Mouse (Mus musculus) E14TG2a.4 (cell line): ENCODE measurements around the gene Sept9.

ENCODE experiments used
- H3K27me3 ChIP-seq: 2 replicates; pipeline ENCODE4 v1.6.1; 2014; ENCODE audit warnings: low read length, control low read depth; ENCODE audit not compliant: insufficient read depth
- H3K36me3 ChIP-seq: 2 replicates; pipeline ENCODE4 v1.6.1; 2014; ENCODE audit warnings: low read length, control low read depth; ENCODE audit not compliant: insufficient read depth
- H3K4me1 ChIP-seq: replicated peaks from 2 replicates; pipeline ENCODE4 v1.6.1; 2014; ENCODE audit warnings: low read depth, low read length, control low read depth
- H3K4me3 ChIP-seq: replicated peaks from 2 replicates; pipeline ENCODE4 v1.5.1; 2014; ENCODE audit warnings: mild to moderate bottlenecking, low read length
- H3K9me3 ChIP-seq: 2 replicates; pipeline ENCODE4 v1.6.1; 2014; ENCODE audit warnings: low read length, control low read depth
- CTCF ChIP-seq: conservative IDR thresholded peaks from 2 replicates; pipeline ENCODE4 v1.5.1; 2014; ENCODE audit warnings: low read length
- NANOG ChIP-seq: IDR thresholded peaks from 2 replicates; pipeline ENCODE4 v1.6.1; 2014; ENCODE audit warnings: borderline replicate concordance, low read length, mixed read lengths
- POU5F1 ChIP-seq: IDR thresholded peaks from 2 replicates; pipeline ENCODE4 v1.6.1; 2014; ENCODE audit warnings: low read length, borderline replicate concordance

Gene Sept9

DNA sequence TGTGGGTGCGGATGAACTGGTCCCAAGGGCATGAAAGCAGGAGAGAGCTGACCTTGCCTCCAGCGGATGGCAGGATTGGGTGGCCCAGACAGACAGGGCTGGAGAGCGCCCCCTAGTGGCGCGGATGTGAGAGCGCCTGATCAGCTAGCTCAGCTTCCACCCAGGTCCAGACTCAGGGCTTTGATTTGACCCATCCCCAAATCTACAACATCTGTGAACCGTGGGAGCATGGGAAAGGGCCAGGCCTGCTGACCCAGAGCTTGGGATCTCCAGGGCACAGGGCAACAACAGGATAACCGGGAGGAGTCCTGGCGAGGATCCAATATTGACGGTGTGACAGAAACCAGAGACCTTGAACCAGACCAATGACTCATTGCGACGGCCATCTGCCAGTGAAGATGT lies 190.5 kb downstream of the Sept9 start:
- Histone ChIP-seq H3K4me3 (no peak overlapping the region), H3K4me1 (peaks cover 70% of the 10 kb centered on the region), H3K27me3 (peaks cover 27% of the 10 kb centered on the region), H3K9me3 (no peaks in the 10 kb centered on the region), H3K36me3 (no peaks in the 10 kb centered on the region)
- no peak for TF ChIP-seq NANOG
- peak; percentile 93 for TF ChIP-seq CTCF

GRCm38 (mm10) chr11:117390774-117391534 lies 191.5 kb downstream of the Sept9 start:
- no peaks in the 10 kb centered on the region for H3K9me3 ChIP-seq
- TF ChIP-seq CTCF, result no peak
- TF ChIP-seq POU5F1, result no peak
- TF ChIP-seq NANOG, result no peak
- no peak overlapping the region; the same call in 1 of the 2 replicates for H3K4me3 ChIP-seq
- H3K4me1 ChIP-seq, result peaks cover 70% of the 10 kb centered on the region
- H3K36me3 ChIP-seq, result no peaks in the 10 kb centered on the region
- peaks cover 26% of the 10 kb centered on the region for H3K27me3 ChIP-seq

DNA sequence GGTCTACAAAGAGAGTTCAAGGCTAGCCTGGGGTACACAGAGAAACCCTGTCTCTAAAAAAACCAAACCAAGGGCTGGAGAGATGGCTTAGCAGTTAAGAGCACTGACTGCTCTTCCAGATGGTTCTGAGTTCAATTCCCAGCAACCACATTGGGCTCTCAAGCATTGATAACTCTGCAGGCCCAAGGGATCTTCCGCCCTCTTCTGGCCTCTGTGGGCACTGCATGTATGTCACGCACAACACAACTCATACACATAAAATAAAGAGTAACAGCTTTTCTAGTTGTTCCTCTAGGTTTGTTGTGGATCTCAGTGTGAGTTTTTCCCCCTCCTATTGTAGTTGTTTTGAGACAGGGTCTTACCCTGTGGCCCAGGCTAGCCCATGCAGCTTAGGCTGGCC lies 192.8 kb downstream of the Sept9 start:
- TF ChIP-seq POU5F1, result no peak
- peak; percentile 92 for TF ChIP-seq CTCF
- Histone ChIP-seq H3K27me3 (peaks cover 31% of the 10 kb centered on the region), H3K9me3 (no peaks in the 10 kb centered on the region), H3K4me1 (peaks cover 65% of the 10 kb centered on the region), H3K4me3 (no peak overlapping the region), H3K36me3 (no peaks in the 10 kb centered on the region)

DNA sequence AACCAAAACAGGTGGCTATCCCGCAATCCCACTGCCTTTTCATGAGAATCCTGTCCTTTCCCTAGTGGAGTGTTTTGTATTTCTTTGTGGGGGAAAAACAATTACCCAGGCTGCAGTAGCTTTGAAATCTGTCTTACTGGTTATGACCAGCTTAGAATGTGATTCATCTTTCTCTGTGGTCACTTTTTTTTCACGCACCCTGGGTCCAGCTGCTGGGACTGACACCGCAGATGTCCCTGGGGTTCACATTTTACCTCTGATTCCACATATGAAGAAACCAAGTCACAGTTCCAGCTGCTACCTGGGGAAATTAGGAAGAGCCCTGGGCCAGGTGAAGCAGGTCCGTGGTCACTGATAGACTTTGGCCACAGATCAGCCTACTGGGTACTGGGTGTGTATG lies 194.3 kb downstream of the Sept9 start:
- TF ChIP-seq POU5F1, result no peak
- TF ChIP-seq NANOG, result no peak
- TF ChIP-seq CTCF, result no peak

DNA sequence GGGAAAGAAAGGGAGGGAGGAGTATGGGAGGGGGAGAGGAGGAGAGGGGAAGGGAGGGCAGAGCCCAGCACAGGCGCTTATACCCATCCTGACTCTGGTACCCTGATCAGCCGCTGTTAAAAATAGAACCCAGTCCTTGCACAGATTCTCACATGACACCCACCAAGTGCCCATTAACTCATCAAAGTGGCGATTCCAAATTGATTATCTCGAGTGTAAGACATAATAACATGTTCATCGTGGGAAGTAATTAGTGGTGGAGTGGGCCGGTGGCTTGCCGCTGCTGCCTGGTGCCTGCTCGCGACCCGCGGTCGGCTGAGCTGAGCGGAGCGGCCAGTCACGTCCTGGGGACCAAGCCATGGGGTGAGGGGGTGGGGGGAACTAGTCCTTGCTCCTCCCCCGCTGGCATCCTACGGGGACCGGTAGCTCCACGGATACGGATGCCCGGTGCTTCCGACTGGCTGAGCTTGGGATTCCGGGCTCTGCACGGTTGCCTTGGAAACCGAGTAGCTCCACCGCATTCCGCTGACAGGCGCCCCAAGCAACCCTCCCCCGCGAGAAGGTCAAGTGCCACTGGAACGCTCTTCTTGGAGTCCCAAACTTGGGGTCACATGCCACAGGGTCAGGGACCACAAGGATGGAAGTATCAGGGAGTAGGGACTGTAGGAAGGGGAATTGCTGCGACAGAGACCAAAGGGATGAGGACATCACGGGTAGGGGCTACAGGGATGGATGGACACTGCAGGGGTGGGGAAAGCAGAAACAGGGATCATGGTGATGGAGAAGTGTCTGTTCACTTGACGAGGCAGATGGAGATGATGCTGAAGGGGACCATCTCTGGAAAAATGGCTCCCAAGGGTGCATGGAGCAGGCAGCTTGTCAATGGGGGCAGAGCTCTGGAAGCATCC lies 195.0 kb downstream of the Sept9 start:
- Histone ChIP-seq H3K4me1 (peaks cover 71% of the 10 kb centered on the region), H3K27me3 (peaks cover 38% of the 10 kb centered on the region), H3K36me3 (no peaks in the 10 kb centered on the region), H3K4me3 (peak overlapping the region; percentile 64), H3K9me3 (no peaks in the 10 kb centered on the region)
- TF ChIP-seq POU5F1 (no peak), CTCF (no peak), NANOG (no peak)

More for the DNA sequence above, 194.3 kb downstream of the Sept9 start:
- Histone ChIP-seq H3K9me3 (no peaks in the 10 kb centered on the region), H3K4me3 (peak overlapping the region; percentile 64; the same call in 1 of the 2 replicates), H3K4me1 (peaks cover 70% of the 10 kb centered on the region), H3K36me3 (no peaks in the 10 kb centered on the region), H3K27me3 (peaks cover 37% of the 10 kb centered on the region)

DNA sequence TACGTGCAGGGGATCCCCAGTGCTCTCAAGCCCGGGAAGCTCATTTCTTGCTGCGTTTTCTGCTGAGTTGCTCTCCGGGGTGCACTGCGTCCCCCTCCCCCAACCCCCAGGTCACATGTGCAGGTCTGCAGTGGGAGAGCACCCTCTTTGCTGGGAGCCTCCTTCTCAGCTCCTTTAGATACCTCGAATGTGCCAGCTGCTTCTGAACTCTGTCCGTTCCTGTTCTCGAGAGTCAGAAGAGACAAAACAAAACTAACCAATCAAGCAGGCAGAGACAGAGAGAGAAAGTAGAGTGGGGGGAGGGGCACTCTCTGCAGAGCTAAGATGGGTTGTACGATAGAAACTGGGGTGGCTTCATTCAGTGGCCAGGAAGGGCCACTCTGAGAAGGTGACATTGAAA lies 195.8 kb downstream of the Sept9 start:
- H3K27me3 ChIP-seq, result peaks cover 38% of the 10 kb centered on the region
- no peaks in the 10 kb centered on the region for H3K9me3 ChIP-seq
- TF ChIP-seq POU5F1 (no peak), CTCF (no peak), NANOG (no peak)
- H3K36me3 ChIP-seq, result no peaks in the 10 kb centered on the region
- peaks cover 64% of the 10 kb centered on the region for H3K4me1 ChIP-seq
- H3K4me3 ChIP-seq, result peak overlapping the region; percentile 64; the same call in 1 of the 2 replicates

DNA sequence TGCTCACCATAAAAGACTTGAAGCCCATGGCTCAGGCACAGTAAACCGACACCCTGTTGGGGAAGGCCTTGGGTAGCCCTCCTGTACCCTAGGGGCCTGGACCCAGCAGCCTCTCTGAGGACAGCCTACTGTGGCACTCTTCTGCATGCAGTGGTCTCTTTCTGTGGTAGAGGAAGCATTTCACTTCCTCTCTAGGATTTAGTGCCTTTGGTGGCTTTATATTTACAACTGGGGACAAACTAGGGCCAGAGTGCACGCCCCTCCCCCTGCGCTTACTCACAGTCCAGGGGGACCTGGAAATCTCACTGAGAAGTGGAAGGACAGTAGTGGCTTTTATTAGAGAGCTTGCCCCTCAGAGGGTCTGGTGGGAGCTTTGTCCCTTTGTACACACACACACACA lies 197.5 kb downstream of the Sept9 start:
- TF ChIP-seq CTCF, result no peak
- no peak for TF ChIP-seq NANOG
- no peak for TF ChIP-seq POU5F1
- peaks cover 60% of the 10 kb centered on the region for H3K4me1 ChIP-seq
- peaks cover 38% of the 10 kb centered on the region for H3K27me3 ChIP-seq
- no peak overlapping the region for H3K4me3 ChIP-seq
- H3K36me3 ChIP-seq, result no peaks in the 10 kb centered on the region
- no peaks in the 10 kb centered on the region for H3K9me3 ChIP-seq

- Histone ChIP-seq H3K27me3 (peaks cover 39% of the 10 kb centered on the region), H3K4me3 (0 out of 2 replicates have a peak overlapping the region, but pooled peaks have one; percentile 3), H3K4me1 (peaks cover 68% of the 10 kb centered on the region), H3K9me3 (no peaks in the 10 kb centered on the region), H3K36me3 (no peaks in the 10 kb centered on the region)
- TF ChIP-seq POU5F1 (no peak), NANOG (no peak), CTCF (0 out of 2 replicates have a peak, but pooled peaks have one; percentile 17)
Observed at GRCm38 (mm10) chr11:117397755-117398154, 198.3 kb downstream of the Sept9 start.
